Mouse (Mus musculus): ENCODE measurements around the gene Ccr1. TPM values are rescaled to one million over a fixed set of nuclear protein-coding genes. Genes with fewer than 3 reads are reported as not detected.

Ccr1 gene
- polyA plus RNA-seq, 1 experiment: 0.18 TPM

DNA sequence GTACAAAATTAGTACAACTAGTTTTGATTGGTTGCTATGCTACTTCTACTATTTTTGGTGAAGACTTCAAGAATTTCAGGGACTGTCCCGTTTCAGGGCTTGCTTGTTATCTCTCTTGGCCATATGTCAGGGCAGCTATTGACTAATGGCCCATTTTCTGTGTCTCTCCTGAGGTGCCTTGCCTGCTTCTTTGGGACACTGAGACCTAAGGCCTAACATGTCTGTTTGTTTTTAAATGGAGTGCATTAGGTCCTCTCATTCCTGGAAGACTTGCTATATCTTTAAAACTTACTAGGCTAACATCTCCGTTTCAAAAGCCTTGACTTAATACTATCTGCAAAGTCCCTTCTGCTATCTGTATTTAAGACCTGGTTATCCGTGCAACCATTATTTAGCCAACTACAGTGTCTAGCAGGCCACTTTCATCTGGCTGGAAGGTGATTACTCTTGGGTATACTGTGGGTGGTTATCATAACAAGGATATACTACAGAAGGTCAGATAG, 10.5 kb downstream of the Ccr1 start:
- Histone ChIP-seq H3K4me1 (ENCODE audit: control insufficient read depth, insufficient read depth, low read length) (no peaks in the 10 kb centered on the region), H3K4me3 (ENCODE audit: insufficient read depth, low read length) (no peak overlapping the region), H3K27ac (ENCODE audit: insufficient read depth, low read length) (no peak overlapping the region)
- no peak for TF ChIP-seq POLR2A (IDR thresholded peaks at IDR 0.05; ENCODE audit: low read depth, low read length)
- TF ChIP-seq CTCF (IDR thresholded peaks at IDR 0.05; ENCODE audit: borderline replicate concordance, insufficient read depth, low read length): no peak

DNA sequence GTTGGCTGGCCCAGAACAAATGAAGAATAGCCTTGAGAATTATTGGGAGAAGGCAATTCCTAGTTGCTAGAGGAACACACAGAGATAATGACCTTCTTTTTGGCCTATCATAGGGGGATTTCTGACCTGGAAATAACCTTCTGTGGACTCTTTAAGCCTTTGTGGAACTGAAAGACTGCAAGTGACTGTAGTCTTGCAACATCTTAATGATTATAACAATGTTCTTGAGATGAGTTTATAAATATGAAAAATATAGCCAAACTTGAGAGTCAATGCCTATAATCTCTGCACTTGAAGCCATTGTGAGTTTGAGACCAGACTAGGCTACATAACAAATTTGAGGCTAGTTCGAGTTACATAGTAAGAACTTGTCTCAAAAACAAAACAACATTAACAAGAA, 11.6 kb downstream of the Ccr1 start:
- H3K27ac ChIP-seq (ENCODE audit: insufficient read depth, low read length): no peak overlapping the region
- no peak overlapping the region for H3K4me3 ChIP-seq (ENCODE audit: insufficient read depth, low read length)
- TF ChIP-seq POLR2A (IDR thresholded peaks at IDR 0.05; ENCODE audit: low read depth, low read length): no peak
- TF ChIP-seq CTCF (IDR thresholded peaks at IDR 0.05; ENCODE audit: borderline replicate concordance, insufficient read depth, low read length): no peak
- no peaks in the 10 kb centered on the region for H3K4me1 ChIP-seq (ENCODE audit: control insufficient read depth, insufficient read depth, low read length)

DNA sequence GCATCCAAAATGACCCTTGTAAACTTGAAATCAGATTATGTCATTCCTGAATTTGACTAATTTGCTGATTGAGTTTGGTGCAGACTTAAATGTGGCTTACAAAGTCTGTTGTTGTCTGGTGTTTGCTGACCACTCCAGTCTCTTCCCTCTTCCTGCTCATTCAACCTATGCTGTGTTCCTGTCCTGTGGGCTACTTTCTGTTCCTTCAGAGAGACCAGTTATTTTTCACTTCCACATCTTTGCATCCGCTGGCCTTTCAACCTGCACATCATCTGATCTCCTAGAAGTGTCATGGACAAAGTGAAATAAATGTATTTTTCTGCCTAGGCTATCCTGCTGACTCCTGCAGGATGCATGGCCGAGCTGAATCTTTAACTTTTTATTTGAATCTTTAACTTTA, 14.9 kb downstream of the Ccr1 start:
- Histone ChIP-seq H3K4me3 (ENCODE audit: insufficient read depth, low read length) (no peak overlapping the region), H3K27ac (ENCODE audit: insufficient read depth, low read length) (no peak overlapping the region), H3K4me1 (ENCODE audit: control insufficient read depth, insufficient read depth, low read length) (no peaks in the 10 kb centered on the region)
- TF ChIP-seq POLR2A (IDR thresholded peaks at IDR 0.05; ENCODE audit: low read depth, low read length) (no peak), CTCF (IDR thresholded peaks at IDR 0.05; ENCODE audit: borderline replicate concordance, insufficient read depth, low read length) (no peak)

DNA sequence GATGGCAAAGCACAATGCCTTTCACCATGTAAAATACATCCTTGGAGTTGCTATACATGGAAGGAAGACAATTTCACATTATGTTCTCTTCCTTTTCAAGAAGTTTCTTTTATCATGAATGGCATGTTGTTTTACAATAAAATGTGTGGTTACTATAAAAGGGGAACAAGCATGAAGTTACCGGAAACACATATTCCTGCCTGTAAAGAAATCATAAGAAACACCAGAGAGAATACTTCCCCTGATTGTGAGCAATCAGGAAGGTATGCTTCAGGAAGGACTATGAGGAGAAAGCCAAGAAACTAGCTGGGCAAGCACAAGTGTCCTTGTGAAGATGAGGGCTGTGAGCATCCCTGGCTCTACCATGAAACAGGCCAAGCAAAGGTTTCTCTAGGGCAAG, 17.3 kb downstream of the Ccr1 start:
- TF ChIP-seq CTCF (IDR thresholded peaks at IDR 0.05; ENCODE audit: borderline replicate concordance, insufficient read depth, low read length): no peak
- no peak for TF ChIP-seq POLR2A (IDR thresholded peaks at IDR 0.05; ENCODE audit: low read depth, low read length)
- H3K4me3 ChIP-seq (ENCODE audit: insufficient read depth, low read length): no peak overlapping the region
- H3K27ac ChIP-seq (ENCODE audit: insufficient read depth, low read length): no peak overlapping the region
- H3K4me1 ChIP-seq (ENCODE audit: control insufficient read depth, insufficient read depth, low read length): no peaks in the 10 kb centered on the region

DNA sequence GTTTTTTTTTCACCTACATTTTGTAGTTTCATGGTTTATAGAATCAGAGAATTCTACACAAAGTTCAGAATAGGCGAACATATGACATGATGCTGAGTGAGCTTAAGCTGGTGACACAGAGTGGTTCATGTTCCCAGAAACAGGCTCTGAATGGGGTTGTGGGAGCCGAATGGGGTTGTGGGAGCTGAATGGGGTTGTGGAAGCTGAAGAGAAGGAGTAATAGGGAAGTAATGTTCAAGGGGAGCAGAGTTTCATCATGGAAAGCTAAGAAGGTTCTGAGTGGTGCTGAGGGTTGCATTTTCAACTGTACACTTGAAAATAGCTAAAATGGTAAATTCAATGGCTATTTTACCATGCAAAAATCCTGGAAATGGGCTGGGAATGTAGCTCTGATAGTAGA, 19.1 kb downstream of the Ccr1 start:
- H3K4me3 ChIP-seq (ENCODE audit: insufficient read depth, low read length): no peak overlapping the region
- no peak for TF ChIP-seq POLR2A (IDR thresholded peaks at IDR 0.05; ENCODE audit: low read depth, low read length)
- no peak for TF ChIP-seq CTCF (IDR thresholded peaks at IDR 0.05; ENCODE audit: borderline replicate concordance, insufficient read depth, low read length)
- no peaks in the 10 kb centered on the region for H3K4me1 ChIP-seq (ENCODE audit: control insufficient read depth, insufficient read depth, low read length)
- H3K27ac ChIP-seq (ENCODE audit: insufficient read depth, low read length): no peak overlapping the region

DNA sequence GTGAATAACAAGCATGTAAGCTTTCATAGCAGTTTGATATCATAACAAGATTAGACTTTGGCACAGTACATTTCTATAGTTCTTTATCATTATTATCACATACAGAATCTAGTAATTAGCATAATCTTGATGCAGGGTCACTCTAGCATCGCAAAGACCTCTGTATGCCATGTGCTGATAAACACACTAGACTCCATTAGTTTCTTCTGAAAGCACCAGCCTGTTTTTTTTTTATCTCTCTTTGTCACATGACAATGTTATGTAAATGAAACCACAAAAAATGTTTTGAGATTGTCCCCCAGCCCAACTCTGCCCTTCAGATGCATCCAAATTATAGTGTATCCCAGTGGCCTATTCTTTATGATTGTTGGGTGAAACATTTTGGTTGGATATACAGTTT, 20.7 kb downstream of the Ccr1 start:
- no peak overlapping the region for H3K4me3 ChIP-seq (ENCODE audit: insufficient read depth, low read length)
- TF ChIP-seq POLR2A (IDR thresholded peaks at IDR 0.05; ENCODE audit: low read depth, low read length): no peak
- TF ChIP-seq CTCF (IDR thresholded peaks at IDR 0.05; ENCODE audit: borderline replicate concordance, insufficient read depth, low read length): no peak
- no peak overlapping the region for H3K27ac ChIP-seq (ENCODE audit: insufficient read depth, low read length)

DNA sequence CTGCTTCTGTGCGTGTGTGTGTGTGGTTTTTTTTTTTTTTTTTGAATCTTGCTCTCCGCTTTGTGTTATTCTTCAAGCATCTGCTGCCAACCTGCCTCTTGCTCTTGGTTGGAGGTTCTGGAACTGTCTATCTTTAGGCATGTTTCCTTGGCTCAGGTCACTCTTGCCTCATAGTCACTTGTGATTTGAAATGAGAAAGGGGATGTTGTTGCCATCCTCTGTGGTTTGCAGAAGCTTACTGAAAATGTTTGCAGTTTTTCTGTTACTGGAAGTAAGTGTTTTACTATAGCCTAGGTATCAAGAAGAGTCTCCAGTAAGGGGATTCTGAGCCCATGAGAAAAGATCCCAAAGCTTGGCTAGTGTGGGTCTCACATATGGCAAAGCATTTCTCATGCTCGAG, 26.5 kb downstream of the Ccr1 start:
- Histone ChIP-seq H3K4me3 (ENCODE audit: insufficient read depth, low read length) (no peak overlapping the region), H3K27ac (ENCODE audit: insufficient read depth, low read length) (no peak overlapping the region), H3K4me1 (ENCODE audit: control insufficient read depth, insufficient read depth, low read length) (no peaks in the 10 kb centered on the region)
- TF ChIP-seq CTCF (IDR thresholded peaks at IDR 0.05; ENCODE audit: borderline replicate concordance, insufficient read depth, low read length): no peak
- TF ChIP-seq POLR2A (IDR thresholded peaks at IDR 0.05; ENCODE audit: low read depth, low read length): no peak

More for the DNA sequence above, 20.7 kb downstream of the Ccr1 start:
- H3K4me1 ChIP-seq (ENCODE audit: control insufficient read depth, insufficient read depth, low read length): no peaks in the 10 kb centered on the region

DNA sequence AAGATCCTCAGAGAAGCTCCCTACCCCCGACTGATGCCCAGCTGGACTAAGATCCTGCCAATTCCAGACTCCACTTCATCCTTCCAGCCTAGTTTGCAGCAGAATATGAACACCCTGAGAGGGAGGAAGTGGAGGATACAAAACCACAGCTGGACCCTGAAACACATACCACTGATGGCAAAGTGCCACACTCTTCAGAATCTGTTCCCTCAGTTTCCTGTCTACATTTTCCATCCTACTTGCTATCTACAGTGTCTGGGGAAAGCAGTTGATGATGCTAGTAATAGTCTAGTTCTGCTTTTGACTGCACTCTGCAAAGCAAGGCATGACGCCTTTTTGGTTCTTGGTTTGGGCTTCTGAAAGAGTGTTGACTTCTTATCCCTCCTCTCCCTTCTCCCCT, 27.2 kb downstream of the Ccr1 start:
- no peak for TF ChIP-seq CTCF (IDR thresholded peaks at IDR 0.05; ENCODE audit: borderline replicate concordance, insufficient read depth, low read length)
- no peak for TF ChIP-seq POLR2A (IDR thresholded peaks at IDR 0.05; ENCODE audit: low read depth, low read length)
- H3K27ac ChIP-seq (ENCODE audit: insufficient read depth, low read length): no peak overlapping the region

DNA sequence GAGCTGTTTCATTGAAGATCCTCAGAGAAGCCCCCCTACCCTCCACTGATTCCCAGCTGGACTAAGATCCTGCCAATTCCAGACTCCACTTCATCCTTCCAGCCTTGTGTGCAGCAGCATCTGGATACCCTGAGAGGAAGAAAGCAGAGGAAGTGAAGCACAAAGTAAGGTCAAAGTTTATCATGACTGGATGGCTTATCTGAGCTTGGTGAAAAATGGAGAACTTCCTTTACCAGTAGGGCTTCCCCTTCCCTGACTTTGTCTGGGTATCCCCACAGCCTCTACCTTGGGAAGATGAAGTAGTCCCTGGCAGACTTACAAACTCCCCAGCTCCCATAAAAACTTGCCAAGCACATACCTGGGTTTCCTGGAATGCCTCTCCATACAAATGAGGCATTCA, 27.9 kb downstream of the Ccr1 start:
- H3K27ac ChIP-seq (ENCODE audit: insufficient read depth, low read length): no peak overlapping the region
- no peak overlapping the region for H3K4me3 ChIP-seq (ENCODE audit: insufficient read depth, low read length)
- H3K4me1 ChIP-seq (ENCODE audit: control insufficient read depth, insufficient read depth, low read length): no peaks in the 10 kb centered on the region
- TF ChIP-seq POLR2A (IDR thresholded peaks at IDR 0.05; ENCODE audit: low read depth, low read length) (no peak), CTCF (IDR thresholded peaks at IDR 0.05; ENCODE audit: borderline replicate concordance, insufficient read depth, low read length) (no peak)

More for the DNA sequence above, 27.2 kb downstream of the Ccr1 start:
- Histone ChIP-seq H3K4me1 (ENCODE audit: control insufficient read depth, insufficient read depth, low read length) (no peaks in the 10 kb centered on the region), H3K4me3 (ENCODE audit: insufficient read depth, low read length) (no peak overlapping the region)

DNA sequence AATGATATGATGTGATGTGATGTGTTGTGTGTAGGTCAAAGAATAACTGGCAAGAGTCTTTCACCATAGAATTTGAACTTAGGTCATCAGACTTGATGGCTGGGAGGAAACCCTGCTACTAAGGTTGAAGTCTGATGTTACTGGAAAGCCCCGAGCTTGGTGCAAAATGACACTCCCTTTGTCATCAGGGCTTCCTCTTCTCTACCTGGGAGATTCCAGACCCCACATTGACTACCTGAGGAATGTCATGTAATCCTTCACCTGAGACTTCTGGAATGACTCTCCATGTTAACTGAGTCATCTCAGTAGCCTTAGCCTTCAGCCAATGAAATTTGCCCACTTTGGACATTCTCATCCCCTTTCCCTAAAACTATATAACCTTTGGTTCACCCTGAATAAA, 28.3 kb downstream of the Ccr1 start:
- H3K4me1 ChIP-seq (ENCODE audit: control insufficient read depth, insufficient read depth, low read length): no peaks in the 10 kb centered on the region
- no peak overlapping the region for H3K4me3 ChIP-seq (ENCODE audit: insufficient read depth, low read length)
- H3K27ac ChIP-seq (ENCODE audit: insufficient read depth, low read length): no peak overlapping the region
- TF ChIP-seq CTCF (IDR thresholded peaks at IDR 0.05; ENCODE audit: borderline replicate concordance, insufficient read depth, low read length): no peak
- TF ChIP-seq POLR2A (IDR thresholded peaks at IDR 0.05; ENCODE audit: low read depth, low read length): no peak

DNA sequence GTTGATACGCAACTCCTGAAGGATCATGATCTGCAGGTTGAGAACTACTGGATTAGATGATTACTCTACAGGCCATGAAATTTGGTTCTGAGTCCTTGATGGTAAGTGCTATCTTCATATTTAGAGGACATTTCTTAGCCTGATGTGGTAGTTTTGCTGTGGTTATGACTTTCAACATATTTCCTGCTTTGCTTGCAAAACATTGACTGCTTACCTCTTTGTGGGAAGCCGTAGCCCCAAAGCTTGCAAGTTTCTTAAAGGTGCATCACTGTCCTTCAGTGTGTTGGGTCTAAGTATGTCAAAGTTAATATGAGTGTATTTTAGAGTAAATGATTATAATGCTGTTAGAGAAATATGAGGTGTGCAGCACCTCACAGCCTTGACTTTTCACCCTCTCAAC, 30.5 kb downstream of the Ccr1 start:
- TF ChIP-seq CTCF (IDR thresholded peaks at IDR 0.05; ENCODE audit: borderline replicate concordance, insufficient read depth, low read length): no peak
- no peak for TF ChIP-seq POLR2A (IDR thresholded peaks at IDR 0.05; ENCODE audit: low read depth, low read length)
- Histone ChIP-seq H3K4me3 (ENCODE audit: insufficient read depth, low read length) (no peak overlapping the region), H3K4me1 (ENCODE audit: control insufficient read depth, insufficient read depth, low read length) (no peaks in the 10 kb centered on the region), H3K27ac (ENCODE audit: insufficient read depth, low read length) (no peak overlapping the region)

Data from embryonic fibroblast, embryonic 13.5 days (primary cell).